Mouse (Mus musculus): ENCODE results near the gene Ankrd53. TPM values are rescaled to one million over a fixed set of nuclear protein-coding genes. Genes with fewer than 3 reads are reported as not detected.

Gene Ankrd53
- polyA plus RNA-seq, 1 experiment from 2014 or later = not detected

- H3K27ac ChIP-seq (replicated peaks) = no peak overlapping the region
Measured at GRCm38 (mm10) chr6:83738596-83738995, 23.8 kb upstream of the Ankrd53 start.

DNA sequence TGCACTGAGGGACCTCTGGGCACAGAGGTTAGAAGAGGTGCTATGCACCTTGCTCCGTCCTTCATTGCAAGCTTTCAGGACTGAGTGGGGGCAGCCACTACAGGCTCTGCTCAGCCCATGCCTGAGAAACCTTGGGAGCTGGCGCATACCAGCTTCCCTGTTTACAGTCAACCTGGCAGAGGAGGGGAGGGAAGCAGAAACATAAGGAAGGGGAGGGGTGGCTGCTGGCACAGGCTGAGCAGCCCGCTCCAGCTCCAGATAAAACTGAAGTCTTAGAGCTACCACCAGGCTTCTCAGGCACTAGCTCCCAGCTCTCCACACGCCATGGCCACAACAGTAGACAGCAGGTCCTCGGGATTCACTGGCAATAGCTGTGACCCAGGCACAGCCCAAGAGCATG is 19.7 kb upstream of the Ankrd53 start, which contains the start of gene Atp6v1b1:
TSS of gene Atp6v1b1 (plus strand) at position 230 of the 400 bp plus-strand sequence.
- H3K9ac ChIP-seq (ENCODE audit: low read length) = no peak within 1 kb of the TSS
- ATAC-seq (ENCODE audit: low FRiP score, low TSS enrichment) (no peak), DNase-seq (ENCODE audit: low spot score) (no peak)
- no peak within 1 kb of the TSS for H3K4me2 ChIP-seq (replicated peaks; ENCODE audit: low read depth)
- no peaks in the 10 kb centered on the region for H3K9me3 ChIP-seq (ENCODE audit: control insufficient read depth, low read length)
- no peaks in the 10 kb centered on the region for H3K36me3 ChIP-seq (ENCODE audit: control insufficient read depth, insufficient read depth, low read length)
- TF ChIP-seq EP300 (optimal IDR thresholded peaks at IDR 0.05) (no peak), CTCF (IDR thresholded peaks at IDR 0.05; ENCODE audit: low read depth) (no peak)
- 47% methylated on average over 5 of the region's 5 CpGs for WGBS
- no peak within 1 kb of the TSS for H3K4me3 ChIP-seq (ENCODE audit: low read depth, low read length)
- H3K27me3 ChIP-seq (ENCODE audit: control insufficient read depth, insufficient read depth, low read length) = no peaks in the 10 kb centered on the region
- H3K4me1 ChIP-seq (replicated peaks; ENCODE audit: control insufficient read depth, insufficient read depth) = no peaks in the 10 kb centered on the region
- no peak within 1 kb of the TSS for H3K27ac ChIP-seq (replicated peaks)

More at GRCm38 (mm10) chr6:83738596-83738995, 23.8 kb upstream of the Ankrd53 start:
- no peak overlapping the region for H3K4me2 ChIP-seq (replicated peaks; ENCODE audit: low read depth)
- no peaks in the 10 kb centered on the region for H3K36me3 ChIP-seq (ENCODE audit: control insufficient read depth, insufficient read depth, low read length)
- TF ChIP-seq EP300 (optimal IDR thresholded peaks at IDR 0.05) (no peak), CTCF (IDR thresholded peaks at IDR 0.05; ENCODE audit: low read depth) (no peak)
- WGBS = 66% methylated on average over 6 of the region's 6 CpGs
- ATAC-seq (ENCODE audit: low FRiP score, low TSS enrichment) (no peak), DNase-seq (ENCODE audit: low spot score) (no peak)
- no peaks in the 10 kb centered on the region for H3K27me3 ChIP-seq (ENCODE audit: control insufficient read depth, insufficient read depth, low read length)
- no peaks in the 10 kb centered on the region for H3K9me3 ChIP-seq (ENCODE audit: control insufficient read depth, low read length)
- H3K4me3 ChIP-seq (ENCODE audit: low read depth, low read length) = no peak overlapping the region
- no peaks in the 10 kb centered on the region for H3K4me1 ChIP-seq (replicated peaks; ENCODE audit: control insufficient read depth, insufficient read depth)
- no peak overlapping the region for H3K9ac ChIP-seq (ENCODE audit: low read length)

DNA sequence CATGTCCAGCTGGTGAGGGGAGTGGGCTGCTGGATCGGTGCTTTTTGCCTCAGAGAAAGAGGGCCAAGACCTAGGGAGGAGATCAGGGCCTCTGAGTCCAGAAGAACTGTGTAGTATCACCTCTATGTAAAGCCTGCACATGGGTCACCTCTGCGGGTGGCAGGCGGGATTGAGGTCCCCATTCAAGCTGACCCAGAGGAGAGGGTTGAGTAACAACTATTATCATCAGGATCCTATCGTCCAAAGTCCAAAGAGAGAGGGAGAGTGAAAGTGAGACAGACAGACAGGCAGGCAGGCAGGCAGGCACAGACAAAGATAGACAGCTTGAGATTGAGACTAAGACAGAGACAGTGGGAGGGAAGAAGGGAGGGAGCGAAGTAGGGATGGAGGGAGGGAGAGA is 19.2 kb upstream of the Ankrd53 start:
- no peak overlapping the region for H3K9ac ChIP-seq (ENCODE audit: low read length)
- no peak overlapping the region for H3K4me2 ChIP-seq (replicated peaks; ENCODE audit: low read depth)
- ATAC-seq (ENCODE audit: low FRiP score, low TSS enrichment) = no peak
- no peak overlapping the region for H3K27ac ChIP-seq (replicated peaks)
- H3K4me3 ChIP-seq (ENCODE audit: low read depth, low read length) = no peak overlapping the region
- no peak for DNase-seq (ENCODE audit: low spot score)
- H3K9me3 ChIP-seq (ENCODE audit: control insufficient read depth, low read length) = no peaks in the 10 kb centered on the region
- TF ChIP-seq CTCF (IDR thresholded peaks at IDR 0.05; ENCODE audit: low read depth) (no peak), EP300 (optimal IDR thresholded peaks at IDR 0.05) (no peak)
- no peaks in the 10 kb centered on the region for H3K36me3 ChIP-seq (ENCODE audit: control insufficient read depth, insufficient read depth, low read length)
- no peaks in the 10 kb centered on the region for H3K27me3 ChIP-seq (ENCODE audit: control insufficient read depth, insufficient read depth, low read length)
- 66% methylated on average over 5 of the region's 5 CpGs for WGBS
- no peaks in the 10 kb centered on the region for H3K4me1 ChIP-seq (replicated peaks; ENCODE audit: control insufficient read depth, insufficient read depth)

- Histone ChIP-seq H3K4me1 (replicated peaks; ENCODE audit: control insufficient read depth, insufficient read depth) (no peaks in the 10 kb centered on the region), H3K27ac (replicated peaks) (peak overlapping the region; percentile 61), H3K9ac (ENCODE audit: low read length) (no peak overlapping the region), H3K4me2 (replicated peaks; ENCODE audit: low read depth) (no peak overlapping the region), H3K36me3 (ENCODE audit: control insufficient read depth, insufficient read depth, low read length) (no peaks in the 10 kb centered on the region), H3K27me3 (ENCODE audit: control insufficient read depth, insufficient read depth, low read length) (no peaks in the 10 kb centered on the region), H3K9me3 (ENCODE audit: control insufficient read depth, low read length) (no peaks in the 10 kb centered on the region), H3K4me3 (ENCODE audit: low read depth, low read length) (no peak overlapping the region)
- 49% methylated on average over 5 of the region's 5 CpGs for WGBS
- DNase-seq (ENCODE audit: low spot score) (no peak), ATAC-seq (ENCODE audit: low FRiP score, low TSS enrichment) (peak; percentile 55)
- TF ChIP-seq CTCF (IDR thresholded peaks at IDR 0.05; ENCODE audit: low read depth) = no peak
Measured at GRCm38 (mm10) chr6:83744126-83744525, 18.3 kb upstream of the Ankrd53 start.

GRCm38 (mm10) chr6:83744557-83744956 is 17.9 kb upstream of the Ankrd53 start:
- Histone ChIP-seq H3K27me3 (ENCODE audit: control insufficient read depth, insufficient read depth, low read length) (no peaks in the 10 kb centered on the region), H3K27ac (replicated peaks) (peak overlapping the region; percentile 61), H3K9ac (ENCODE audit: low read length) (no peak overlapping the region), H3K9me3 (ENCODE audit: control insufficient read depth, low read length) (no peaks in the 10 kb centered on the region), H3K4me3 (ENCODE audit: low read depth, low read length) (no peak overlapping the region), H3K4me2 (replicated peaks; ENCODE audit: low read depth) (no peak overlapping the region), H3K4me1 (replicated peaks; ENCODE audit: control insufficient read depth, insufficient read depth) (no peaks in the 10 kb centered on the region), H3K36me3 (ENCODE audit: control insufficient read depth, insufficient read depth, low read length) (no peaks in the 10 kb centered on the region)
- ATAC-seq (ENCODE audit: low FRiP score, low TSS enrichment) (peak; percentile 45), DNase-seq (ENCODE audit: low spot score) (peak; percentile 42)
- WGBS = 38% methylated on average over 5 of the region's 5 CpGs
- TF ChIP-seq EP300 (optimal IDR thresholded peaks at IDR 0.05) (no peak), CTCF (IDR thresholded peaks at IDR 0.05; ENCODE audit: low read depth) (no peak)

GRCm38 (mm10) chr6:83745466-83745865 is 17.0 kb upstream of the Ankrd53 start:
- Histone ChIP-seq H3K9ac (ENCODE audit: low read length) (no peak overlapping the region), H3K36me3 (ENCODE audit: control insufficient read depth, insufficient read depth, low read length) (no peaks in the 10 kb centered on the region), H3K4me1 (replicated peaks; ENCODE audit: control insufficient read depth, insufficient read depth) (no peaks in the 10 kb centered on the region), H3K27ac (replicated peaks) (no peak overlapping the region), H3K4me3 (ENCODE audit: low read depth, low read length) (no peak overlapping the region), H3K27me3 (ENCODE audit: control insufficient read depth, insufficient read depth, low read length) (no peaks in the 10 kb centered on the region), H3K4me2 (replicated peaks; ENCODE audit: low read depth) (no peak overlapping the region), H3K9me3 (ENCODE audit: control insufficient read depth, low read length) (no peaks in the 10 kb centered on the region)
- no peak for DNase-seq (ENCODE audit: low spot score)
- ATAC-seq (ENCODE audit: low FRiP score, low TSS enrichment) = no peak
- TF ChIP-seq EP300 (optimal IDR thresholded peaks at IDR 0.05) = no peak
- TF ChIP-seq CTCF (IDR thresholded peaks at IDR 0.05; ENCODE audit: low read depth) = no peak
- 62% methylated on average over 2 of the region's 2 CpGs for WGBS
